Mouse (Mus musculus) intestine, embryonic 14.5 days (tissue): ENCODE measurements around the gene Cpeb1. TPM values are rescaled to one million over a fixed set of nuclear protein-coding genes. Genes with fewer than 3 reads are reported as not detected.

Source experiments
- ATAC-seq: fragments of 200-750 bp; cut with Nextera tagmentation; replicated peaks from 2 replicates; pipeline ENCODE4 v1.8.0; 2017; ENCODE audit warnings: low read depth, moderate number of reproducible peaks, moderate TSS enrichment, moderate library complexity; ENCODE audit not compliant: low FRiP score, low TSS enrichment
- DNase-seq: peaks from one replicate; pipeline ENCODE4 v3.0.0-alpha.2; 2018; ENCODE audit warnings: low spot score
- H3K27ac ChIP-seq: fragments of 300-500 bp; sonication (generic); 2 replicates; pipeline ENCODE4 v1.5.1; 2014; ENCODE audit warnings: low read depth, mild to moderate bottlenecking, control low read depth
- H3K27me3 ChIP-seq: fragments of 300-500 bp; sonication (generic); replicated peaks from 2 replicates; pipeline ENCODE4 v1.6.1; 2014; ENCODE audit warnings: low read length, control low read depth; ENCODE audit not compliant: control insufficient read depth, insufficient read depth
- H3K36me3 ChIP-seq: fragments of 300-500 bp; sonication (generic); 2 replicates; pipeline ENCODE4 v1.6.1; 2014; ENCODE audit warnings: low read length, control low read depth; ENCODE audit not compliant: control insufficient read depth, insufficient read depth
- H3K4me1 ChIP-seq: fragments of 300-500 bp; sonication (generic); replicated peaks from 2 replicates; pipeline ENCODE4 v1.6.1; 2014; ENCODE audit warnings: low read length, control low read depth, mixed read lengths; ENCODE audit not compliant: control insufficient read depth, insufficient read depth
- H3K4me2 ChIP-seq: fragments of 300-500 bp; sonication (generic); 2 replicates; pipeline ENCODE4 v1.6.1; 2014; ENCODE audit warnings: low read length
- H3K4me3 ChIP-seq: fragments of 300-500 bp; sonication (generic); 2 replicates; pipeline ENCODE4 v1.5.1; 2014; ENCODE audit warnings: low read depth, low read length, control low read depth, mixed read lengths
- H3K9ac ChIP-seq: fragments of 300-500 bp; sonication (generic); 2 replicates; pipeline ENCODE4 v1.6.1; 2014; ENCODE audit warnings: mild to moderate bottlenecking, low read length
- H3K9me3 ChIP-seq: fragments of 300-500 bp; sonication (generic); 2 replicates; pipeline ENCODE4 v1.6.1; 2016; ENCODE audit warnings: low read length, control low read depth; ENCODE audit not compliant: control insufficient read depth
- WGBS: fragments of 180-500 bp; shearing (Covaris S2); extraction: QIAGEN DNeasy Blood & Tissue Kit; methylation state at CpG from one replicate; pipeline ENCODE4 v1.1.7; 2014; 5-methylcytosine and 5-hydroxymethylcytosine counted together
- polyA plus RNA-seq: library from polyadenylated mRNA; unstranded; fragments of >200 nt; fragmentation: Nextera tagmentation; extraction: Ambion mirVana; gene quantifications from 2 replicates; pipeline ENCODE4 v1.2.1, GENCODE M21; 2014

The Cpeb1 gene
- polyA plus RNA-seq, 1 experiment from 2014 or later = 2.0 TPM

- WGBS = 97% methylated on average over 1 of the region's 1 CpGs
- Histone ChIP-seq H3K4me3 (no peak overlapping the region), H3K36me3 (no peaks in the 10 kb centered on the region), H3K4me1 (no peaks in the 10 kb centered on the region), H3K9me3 (no peaks in the 10 kb centered on the region), H3K27me3 (no peaks in the 10 kb centered on the region), H3K9ac (no peak overlapping the region), H3K4me2 (no peak overlapping the region), H3K27ac (no peak overlapping the region)
- DNase-seq (no peak), ATAC-seq (no peak)
These were observed 144.1 kb downstream of the Cpeb1 start for GRCm38 (mm10) chr7:81311130-81311529.

GRCm38 (mm10) chr7:81309247-81309646, 146.0 kb downstream of the Cpeb1 start:
- Histone ChIP-seq H3K9me3 (no peaks in the 10 kb centered on the region), H3K4me1 (no peaks in the 10 kb centered on the region), H3K27ac (no peak overlapping the region), H3K27me3 (no peaks in the 10 kb centered on the region), H3K9ac (no peak overlapping the region), H3K36me3 (no peaks in the 10 kb centered on the region), H3K4me2 (no peak overlapping the region), H3K4me3 (no peak overlapping the region)
- 88% methylated on average over 6 of the region's 6 CpGs for WGBS
- DNase-seq (no peak), ATAC-seq (no peak)

GRCm38 (mm10) chr7:81307735-81308134, 147.5 kb downstream of the Cpeb1 start:
- 85% methylated on average over 8 of the region's 8 CpGs for WGBS
- no peak for DNase-seq
- H3K4me3 ChIP-seq = no peak overlapping the region
- no peak for ATAC-seq
- no peaks in the 10 kb centered on the region for H3K27me3 ChIP-seq
- no peaks in the 10 kb centered on the region for H3K9me3 ChIP-seq
- H3K36me3 ChIP-seq = no peaks in the 10 kb centered on the region
- no peak overlapping the region for H3K9ac ChIP-seq
- no peak overlapping the region for H3K27ac ChIP-seq
- no peak overlapping the region for H3K4me2 ChIP-seq
- no peaks in the 10 kb centered on the region for H3K4me1 ChIP-seq

- Histone ChIP-seq H3K9ac (no peak overlapping the region), H3K9me3 (no peaks in the 10 kb centered on the region), H3K4me2 (no peak overlapping the region), H3K36me3 (no peaks in the 10 kb centered on the region), H3K27me3 (no peaks in the 10 kb centered on the region), H3K27ac (no peak overlapping the region), H3K4me1 (no peaks in the 10 kb centered on the region), H3K4me3 (no peak overlapping the region)
- ATAC-seq = no peak
- 84% methylated on average over 5 of the region's 5 CpGs for WGBS
- no peak for DNase-seq
These were observed 150.6 kb downstream of the Cpeb1 start for GRCm38 (mm10) chr7:81304675-81305074.

- 80% methylated on average over 5 of the region's 5 CpGs for WGBS
- H3K27me3 ChIP-seq = no peaks in the 10 kb centered on the region
- no peaks in the 10 kb centered on the region for H3K36me3 ChIP-seq
- no peaks in the 10 kb centered on the region for H3K9me3 ChIP-seq
- no peak overlapping the region for H3K9ac ChIP-seq
- no peaks in the 10 kb centered on the region for H3K4me1 ChIP-seq
- no peak overlapping the region for H3K4me2 ChIP-seq
- no peak for DNase-seq
- no peak overlapping the region for H3K4me3 ChIP-seq
- ATAC-seq = no peak
- no peak overlapping the region for H3K27ac ChIP-seq
These were observed 151.2 kb downstream of the Cpeb1 start for GRCm38 (mm10) chr7:81304100-81304499.

- Histone ChIP-seq H3K9me3 (no peaks in the 10 kb centered on the region), H3K27me3 (no peaks in the 10 kb centered on the region), H3K9ac (no peak overlapping the region), H3K4me3 (no peak overlapping the region), H3K4me2 (no peak overlapping the region), H3K27ac (no peak overlapping the region), H3K36me3 (no peaks in the 10 kb centered on the region), H3K4me1 (no peaks in the 10 kb centered on the region)
- ATAC-seq (no peak), DNase-seq (no peak)
- WGBS = 89% methylated on average over 2 of the region's 2 CpGs
These were observed 151.6 kb downstream of the Cpeb1 start for GRCm38 (mm10) chr7:81303682-81304081.

GRCm38 (mm10) chr7:81301323-81301722, 153.9 kb downstream of the Cpeb1 start:
- DNase-seq (no peak), ATAC-seq (no peak)
- no peak overlapping the region for H3K4me3 ChIP-seq
- H3K27me3 ChIP-seq = no peaks in the 10 kb centered on the region
- H3K9ac ChIP-seq = no peak overlapping the region
- H3K27ac ChIP-seq = no peak overlapping the region
- H3K36me3 ChIP-seq = no peaks in the 10 kb centered on the region
- no peak overlapping the region for H3K4me2 ChIP-seq
- 81% methylated on average over 7 of the region's 7 CpGs for WGBS
- no peaks in the 10 kb centered on the region for H3K9me3 ChIP-seq
- H3K4me1 ChIP-seq = no peaks in the 10 kb centered on the region; the same call in 1 of the 2 replicates

- no peaks in the 10 kb centered on the region for H3K36me3 ChIP-seq
- no peaks in the 10 kb centered on the region for H3K27me3 ChIP-seq
- no peak overlapping the region for H3K4me3 ChIP-seq
- DNase-seq (no peak), ATAC-seq (no peak)
- 26% methylated on average over 6 of the region's 6 CpGs for WGBS
- H3K9me3 ChIP-seq = no peaks in the 10 kb centered on the region
- H3K27ac ChIP-seq = no peak overlapping the region
- H3K9ac ChIP-seq = no peak overlapping the region
- no peak overlapping the region for H3K4me2 ChIP-seq
- H3K4me1 ChIP-seq = no peaks in the 10 kb centered on the region; the same call in 1 of the 2 replicates
These were observed 157.1 kb downstream of the Cpeb1 start for GRCm38 (mm10) chr7:81298206-81298605.
